Mouse (Mus musculus): ENCODE measurements around the gene Rreb1.

- TF ChIP-seq EP300 (IDR thresholded peaks at IDR 0.05; ENCODE audit: low read depth in 1 of 2, low read length in 2 of 2) = peak; percentile 34 to 60
- TF ChIP-seq CTCF (IDR thresholded peaks at IDR 0.05 in 2 of 3, conservative IDR thresholded peaks at IDR 0.05 in 1 of 3; ENCODE audit: control insufficient read depth in 1 of 3, insufficient read depth in 1 of 3, low read depth in 2 of 3, low read length in 3 of 3, poor library complexity in 1 of 3, severe bottlenecking in 1 of 3) = no peak
- TF ChIP-seq GATA1 (IDR thresholded peaks at IDR 0.05; ENCODE audit: low read depth, low read length) = peak; percentile 23; the same call in 1 of the 2 replicates
- no peak for TF ChIP-seq BHLHE40 (IDR thresholded peaks at IDR 0.05; ENCODE audit: borderline replicate concordance, low read depth, low read length)
- TF ChIP-seq SIN3A (IDR thresholded peaks at IDR 0.05; ENCODE audit: low read length) = no peak; the same call in 1 of the 2 replicates
- no peak for TF ChIP-seq UBTF (IDR thresholded peaks at IDR 0.05; ENCODE audit: borderline replicate concordance, insufficient read depth, low read depth, low read length)
- TF ChIP-seq USF1 (IDR thresholded peaks at IDR 0.05; ENCODE audit: low read depth, low read length) = no peak
- no peak for TF ChIP-seq CHD1 (IDR thresholded peaks at IDR 0.05; ENCODE audit: low read depth, low read length)
- TF ChIP-seq POLR2A (IDR thresholded peaks at IDR 0.05; ENCODE audit: control insufficient read depth in 1 of 2, insufficient read depth in 1 of 2, low read depth in 1 of 2, low read length in 2 of 2, poor library complexity in 1 of 2) = no peak
Measured at GRCm38 (mm10) chr13:37776675-37777074, 1.5 kb upstream of the Rreb1 start.
